Mouse (Mus musculus) liver, embryonic 14.5 days (tissue): ENCODE measurements around the gene Iqca. TPM values are rescaled to one million over a fixed set of nuclear protein-coding genes. Genes with fewer than 3 reads are reported as not detected.

ENCODE experiments used
- ATAC-seq: fragments of 200-750 bp; cut with Nextera tagmentation; 2 replicates; pipeline ENCODE4 v1.8.0; 2017; ENCODE audit warnings: moderate number of reproducible peaks, mild to moderate bottlenecking, moderate library complexity; ENCODE audit not compliant: insufficient read depth
- DNase-seq, 3 experiments: peaks; one replicate each; pipeline ENCODE4 v3.0.0-alpha.2; 2012 to 2013; ENCODE audit warnings: low read depth in 3 of 3, low spot score in 3 of 3
- H3K27ac ChIP-seq: fragments of 300-500 bp; sonication (generic); 2 replicates; pipeline ENCODE4 v1.5.1; 2014; ENCODE audit warnings: moderate library complexity, mild to moderate bottlenecking, control low read depth, inconsistent platforms
- H3K27me3 ChIP-seq: fragments of 300-500 bp; sonication (generic); 2 replicates; pipeline ENCODE4 v1.6.1; 2014; ENCODE audit warnings: mild to moderate bottlenecking, low read length, moderate library complexity; ENCODE audit not compliant: control insufficient read depth, insufficient read depth
- H3K36me3 ChIP-seq: fragments of 300-500 bp; sonication (generic); replicated peaks from 2 replicates; pipeline ENCODE4 v1.6.1; 2014; ENCODE audit warnings: low read depth; ENCODE audit not compliant: control insufficient read depth, insufficient read depth
- H3K4me1 ChIP-seq, 2 experiments: fragments of 200-500 bp in 1 of 2; fragments of 300-500 bp in 1 of 2; sonication (generic) in 1 of 2; replicated peaks; 2 replicates each; pipeline ENCODE4 v1.6.1; 2012 to 2014; ENCODE audit warnings: antibody characterized with exemption in 1 of 2, inconsistent platforms in 1 of 2, low read length in 1 of 2; ENCODE audit not compliant: control insufficient read depth in 2 of 2, insufficient read depth in 2 of 2
- H3K4me2 ChIP-seq: fragments of 300-500 bp; sonication (generic); 2 replicates; pipeline ENCODE4 v1.6.1; 2014; ENCODE audit warnings: low read depth, mild to moderate bottlenecking, control low read depth, moderate library complexity
- H3K4me3 ChIP-seq, 2 experiments: fragments of 200-500 bp in 1 of 2; fragments of 300-500 bp in 1 of 2; sonication (generic) in 1 of 2; 2 replicates each; pipeline ENCODE4 v1.5.1; 2012 to 2014; ENCODE audit warnings: low read depth in 2 of 2, low read length in 2 of 2, mild to moderate bottlenecking in 2 of 2, control low read depth in 1 of 2, inconsistent platforms in 1 of 2, moderate library complexity in 1 of 2; ENCODE audit not compliant: insufficient read depth in 1 of 2
- H3K9ac ChIP-seq: fragments of 300-500 bp; sonication (generic); replicated peaks from 2 replicates; pipeline ENCODE4 v1.6.1; 2014; ENCODE audit warnings: mild to moderate bottlenecking, control low read depth, moderate library complexity
- H3K9me3 ChIP-seq: fragments of 300-500 bp; sonication (generic); 2 replicates; pipeline ENCODE4 v1.6.1; 2016; ENCODE audit warnings: low read length, mixed read lengths; ENCODE audit not compliant: control insufficient read depth
- CTCF ChIP-seq: IDR thresholded peaks from 2 replicates; pipeline ENCODE4 v1.5.1; 2016; ENCODE audit warnings: antibody characterized with exemption, low read depth, control low read depth
- EP300 ChIP-seq: IDR thresholded peaks from 2 replicates; pipeline ENCODE4 v1.6.1; 2016; ENCODE audit warnings: antibody characterized with exemption, low read depth
- WGBS: fragments of 180-500 bp; shearing (Covaris S2); extraction: QIAGEN DNeasy Blood & Tissue Kit; methylation state at CpG from one replicate; pipeline ENCODE4 v1.1.7; 2014; ENCODE audit not compliant: insufficient replicate concordance; 5-methylcytosine and 5-hydroxymethylcytosine counted together
- polyA plus RNA-seq, 2 experiments: library from polyadenylated mRNA; depleted of rRNA in 1 of 2; stranded (reverse) in 1 of 2; unstranded in 1 of 2; fragments of >200 nt; fragmentation: Nextera tagmentation in 1 of 2; extraction: Ambion mirVana in 1 of 2; gene quantifications; 2 replicates each; pipeline versions ENCODE4 v1.2.1 to v1.2.3; 2012 to 2014

Iqca gene
- polyA plus RNA-seq, 2 experiments, result 0.04 to 0.29 TPM

DNA sequence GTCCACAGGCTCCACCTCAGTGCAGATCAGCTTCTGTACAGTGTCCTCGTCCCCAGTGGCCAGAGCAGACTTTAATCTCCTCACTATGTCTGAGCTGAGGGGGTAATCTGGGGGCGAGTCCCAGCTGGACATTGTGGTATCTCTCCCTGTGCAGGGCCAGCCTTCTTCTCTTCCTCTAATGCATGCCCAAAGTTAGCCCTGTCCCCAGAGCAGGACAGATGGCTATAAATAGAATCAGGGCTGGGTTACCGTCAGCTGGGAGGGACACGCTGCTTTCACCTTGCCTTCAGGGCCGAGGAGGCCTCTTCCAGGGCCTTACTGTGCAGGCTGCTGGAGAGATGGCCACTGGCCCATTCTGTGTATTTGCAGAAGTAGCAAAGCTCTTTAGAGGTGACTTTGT is 138.8 kb downstream of the Iqca start, which contains the start of gene Asb18:
TSS of gene Asb18 (minus strand) at position 221 of the 400 bp plus-strand sequence.
- ATAC-seq (no peak), DNase-seq (no peak)
- Histone ChIP-seq H3K4me2 (no peak within 1 kb of the TSS), H3K27me3 (no peaks in the 10 kb centered on the region), H3K27ac (no peak within 1 kb of the TSS), H3K36me3 (no peaks in the 10 kb centered on the region), H3K4me1 (no peaks in the 10 kb centered on the region), H3K9ac (no peak within 1 kb of the TSS), H3K4me3 (no peak within 1 kb of the TSS), H3K9me3 (no peaks in the 10 kb centered on the region)
- TF ChIP-seq EP300 (no peak), CTCF (no peak)
- 52% methylated on average over 5 of the region's 5 CpGs for WGBS

DNA sequence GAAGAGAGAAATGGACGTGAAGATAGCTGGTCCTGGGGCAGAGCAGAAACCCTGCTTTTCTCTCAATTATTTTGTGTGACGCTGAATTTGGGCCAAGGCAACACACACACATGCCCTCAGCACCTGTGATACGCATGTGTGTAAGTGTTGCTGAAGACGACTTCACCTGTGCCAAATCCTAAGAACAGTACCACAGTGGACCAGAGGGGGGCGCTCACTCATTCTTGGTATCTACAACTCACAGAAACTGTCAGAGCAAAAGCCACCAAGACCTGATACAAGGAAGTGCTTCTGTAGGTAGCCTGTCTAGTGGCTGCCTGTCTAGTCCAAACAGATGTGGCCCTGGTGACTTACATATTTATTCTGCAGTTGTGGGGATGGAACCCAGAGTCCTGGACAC is 139.9 kb downstream of the Iqca start:
- no peaks in the 10 kb centered on the region for H3K4me1 ChIP-seq
- ATAC-seq, result no peak
- 63% methylated on average over 5 of the region's 5 CpGs for WGBS
- TF ChIP-seq CTCF, result no peak; the same call in 1 of the 2 replicates
- TF ChIP-seq EP300, result no peak
- no peak overlapping the region for H3K27ac ChIP-seq
- no peaks in the 10 kb centered on the region for H3K27me3 ChIP-seq
- no peak overlapping the region for H3K4me2 ChIP-seq
- no peaks in the 10 kb centered on the region for H3K36me3 ChIP-seq
- no peak overlapping the region for H3K4me3 ChIP-seq
- H3K9ac ChIP-seq, result no peak overlapping the region
- no peak for DNase-seq
- no peaks in the 10 kb centered on the region for H3K9me3 ChIP-seq

DNA sequence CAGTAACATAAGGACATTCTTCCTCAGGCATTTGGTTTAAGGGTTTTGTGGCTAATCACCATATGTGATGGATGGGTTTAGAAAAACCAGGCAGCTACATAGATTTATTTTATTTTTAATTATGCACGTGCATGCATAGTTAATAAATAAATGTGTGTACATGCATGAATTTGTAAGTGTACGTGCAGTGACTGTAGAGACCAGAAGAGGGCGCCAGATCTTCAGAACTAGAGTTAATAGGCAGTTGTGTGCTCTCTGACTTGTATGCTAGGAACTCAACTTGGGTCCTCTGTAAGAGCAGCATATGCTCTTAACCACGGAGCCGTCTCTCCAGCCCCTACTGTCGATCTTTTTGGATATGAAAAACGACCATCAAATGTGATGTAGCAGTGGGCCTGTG is 140.4 kb downstream of the Iqca start:
- Histone ChIP-seq H3K9ac (no peak overlapping the region), H3K4me1 (no peaks in the 10 kb centered on the region), H3K9me3 (no peaks in the 10 kb centered on the region), H3K36me3 (no peaks in the 10 kb centered on the region), H3K4me3 (no peak overlapping the region), H3K4me2 (no peak overlapping the region), H3K27me3 (no peaks in the 10 kb centered on the region), H3K27ac (no peak overlapping the region)
- ATAC-seq, result no peak
- DNase-seq, result peak in 1 of 3 experiments; percentile 11
- 54% methylated on average over 7 of the region's 7 CpGs for WGBS
- TF ChIP-seq EP300 (no peak), CTCF (peak; percentile 44; the same call in 1 of the 2 replicates)

DNA sequence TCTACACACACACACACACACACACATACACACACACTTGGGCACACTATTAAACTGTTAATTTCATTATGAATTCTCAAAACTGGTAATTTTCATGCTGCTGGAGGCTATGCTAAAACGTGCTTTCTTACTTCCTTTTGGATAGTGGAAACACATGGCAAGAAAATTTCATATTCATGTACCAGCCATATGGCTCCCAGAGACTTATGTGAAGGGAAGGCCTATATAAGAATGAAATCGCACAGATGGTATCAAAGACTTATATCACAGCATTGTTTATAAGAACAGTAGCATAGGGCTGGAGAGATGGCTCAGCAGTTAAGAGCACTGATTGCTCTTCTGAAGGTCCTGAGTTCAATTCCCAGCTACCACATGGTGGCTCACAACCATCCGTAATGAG is 141.0 kb downstream of the Iqca start:
- Histone ChIP-seq H3K4me2 (no peak overlapping the region), H3K36me3 (no peaks in the 10 kb centered on the region), H3K27ac (no peak overlapping the region), H3K9ac (no peak overlapping the region; the same call in 1 of the 2 replicates), H3K4me3 (no peak overlapping the region), H3K4me1 (no peaks in the 10 kb centered on the region), H3K27me3 (no peaks in the 10 kb centered on the region), H3K9me3 (no peaks in the 10 kb centered on the region)
- 48% methylated on average over 3 of the region's 3 CpGs for WGBS
- ATAC-seq (no peak), DNase-seq (no peak)
- TF ChIP-seq CTCF (no peak), EP300 (no peak)

DNA sequence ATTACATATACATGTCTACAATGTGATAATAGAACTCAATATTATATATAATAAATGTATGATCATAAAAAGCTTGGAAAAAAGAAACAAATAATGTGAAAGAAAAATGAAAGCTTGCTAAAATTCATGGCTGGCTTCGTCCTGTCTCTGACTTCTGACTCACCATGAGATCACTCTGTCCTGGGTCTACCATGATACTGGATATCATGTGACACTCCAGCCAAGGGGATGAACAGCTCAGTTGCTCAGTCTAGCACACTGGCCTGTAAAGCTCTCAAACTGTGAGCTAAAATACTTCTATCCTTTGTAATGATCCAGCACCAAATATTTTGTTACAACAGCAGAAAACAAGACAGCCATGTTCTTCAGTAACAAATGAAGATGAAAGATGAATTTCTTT is 143.1 kb downstream of the Iqca start:
- WGBS, result 44% methylated on average over 1 of the region's 1 CpGs
- no peaks in the 10 kb centered on the region for H3K4me1 ChIP-seq
- no peak overlapping the region for H3K27ac ChIP-seq
- no peak overlapping the region for H3K4me3 ChIP-seq
- H3K27me3 ChIP-seq, result no peaks in the 10 kb centered on the region
- DNase-seq (no peak), ATAC-seq (no peak)
- H3K9ac ChIP-seq, result no peak overlapping the region
- no peak overlapping the region for H3K4me2 ChIP-seq
- H3K9me3 ChIP-seq, result no peaks in the 10 kb centered on the region
- TF ChIP-seq CTCF (no peak), EP300 (no peak)
- no peaks in the 10 kb centered on the region for H3K36me3 ChIP-seq
